Mouse (Mus musculus) spleen, adult 18-20 months (tissue): ENCODE results near the gene Galnt10.

Source experiments
- DNase-seq, 2 experiments: peaks; one replicate each; pipeline ENCODE4 v3.0.0; 2022; ENCODE audit warnings: mixed read lengths in 2 of 2

The Galnt10 gene

GRCm38 (mm10) chr11:57829871-57830775 is 184.9 kb downstream of the Galnt10 start:
- no peak for DNase-seq

GRCm38 (mm10) chr11:57831281-57831781 is 186.1 kb downstream of the Galnt10 start:
- no peak for DNase-seq

GRCm38 (mm10) chr11:57831861-57832260 is 186.6 kb downstream of the Galnt10 start:
- no peak for DNase-seq

DNA sequence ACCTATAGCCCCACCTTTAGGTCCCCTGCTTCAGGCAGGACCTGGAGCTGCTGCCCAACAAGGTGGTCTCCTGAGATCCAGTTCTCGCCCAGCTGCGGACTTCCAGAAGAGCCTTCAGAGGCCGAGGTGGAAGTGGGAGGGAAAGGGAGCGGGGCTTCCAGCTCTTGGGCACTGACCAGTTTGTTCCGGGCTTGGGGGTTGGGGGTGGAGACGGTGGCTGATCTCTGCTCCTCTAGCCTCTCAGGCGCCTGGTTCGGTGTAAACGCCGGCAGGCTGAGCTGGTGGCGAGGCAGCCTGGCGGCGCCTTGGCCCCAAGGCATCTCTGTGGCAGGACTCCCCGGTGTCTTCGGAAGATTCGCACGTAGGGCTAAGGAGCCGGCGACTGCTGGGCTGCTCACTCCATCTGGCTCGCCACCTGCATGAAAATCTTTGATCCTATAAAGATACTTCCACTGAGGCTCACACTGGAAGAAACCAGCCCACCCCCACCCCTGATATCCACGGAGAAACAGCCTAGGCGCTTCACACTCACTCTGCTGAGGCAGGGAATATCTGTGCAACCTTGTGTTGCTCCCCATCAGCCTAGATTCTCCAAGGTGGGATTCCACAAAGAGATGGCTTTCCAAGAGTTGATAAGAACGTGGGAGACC is 187.4 kb downstream of the Galnt10 start, which contains the start of gene Hand1:
Hand1 (minus strand) TSS at position 267 of the 650 bp plus-strand sequence.
- DNase-seq, result no peak

GRCm38 (mm10) chr11:57833296-57833977 is 188.2 kb downstream of the Galnt10 start:
- no peak for DNase-seq

- DNase-seq, result no peak
Observed at GRCm38 (mm10) chr11:57834031-57834430, 188.8 kb downstream of the Galnt10 start.

DNA sequence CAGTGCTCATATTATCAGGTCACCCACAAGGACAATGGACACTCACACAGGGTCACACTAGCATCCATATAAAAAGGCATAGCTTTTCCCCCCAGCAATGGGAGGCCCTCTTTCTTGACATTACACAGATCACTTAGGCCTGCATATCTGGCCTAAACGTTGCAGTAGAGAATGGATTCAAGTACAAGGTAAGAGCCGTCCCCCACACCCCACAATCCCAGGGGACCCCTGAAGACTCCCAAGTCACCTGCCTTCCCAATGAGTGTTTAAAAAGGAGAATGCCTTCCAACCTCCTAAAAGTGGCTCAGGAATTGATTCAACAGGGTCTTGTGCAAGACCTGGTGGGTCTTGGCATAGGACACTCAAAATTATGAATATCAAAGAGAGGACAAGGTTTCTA is 190.1 kb downstream of the Galnt10 start:
- no peak for DNase-seq

GRCm38 (mm10) chr11:57835931-57836330 is 190.7 kb downstream of the Galnt10 start:
- no peak for DNase-seq

GRCm38 (mm10) chr11:57836401-57836800 is 191.2 kb downstream of the Galnt10 start:
- no peak for DNase-seq
